Mouse (Mus musculus): ENCODE data around the gene Cyct.

Gene Cyct

DNA sequence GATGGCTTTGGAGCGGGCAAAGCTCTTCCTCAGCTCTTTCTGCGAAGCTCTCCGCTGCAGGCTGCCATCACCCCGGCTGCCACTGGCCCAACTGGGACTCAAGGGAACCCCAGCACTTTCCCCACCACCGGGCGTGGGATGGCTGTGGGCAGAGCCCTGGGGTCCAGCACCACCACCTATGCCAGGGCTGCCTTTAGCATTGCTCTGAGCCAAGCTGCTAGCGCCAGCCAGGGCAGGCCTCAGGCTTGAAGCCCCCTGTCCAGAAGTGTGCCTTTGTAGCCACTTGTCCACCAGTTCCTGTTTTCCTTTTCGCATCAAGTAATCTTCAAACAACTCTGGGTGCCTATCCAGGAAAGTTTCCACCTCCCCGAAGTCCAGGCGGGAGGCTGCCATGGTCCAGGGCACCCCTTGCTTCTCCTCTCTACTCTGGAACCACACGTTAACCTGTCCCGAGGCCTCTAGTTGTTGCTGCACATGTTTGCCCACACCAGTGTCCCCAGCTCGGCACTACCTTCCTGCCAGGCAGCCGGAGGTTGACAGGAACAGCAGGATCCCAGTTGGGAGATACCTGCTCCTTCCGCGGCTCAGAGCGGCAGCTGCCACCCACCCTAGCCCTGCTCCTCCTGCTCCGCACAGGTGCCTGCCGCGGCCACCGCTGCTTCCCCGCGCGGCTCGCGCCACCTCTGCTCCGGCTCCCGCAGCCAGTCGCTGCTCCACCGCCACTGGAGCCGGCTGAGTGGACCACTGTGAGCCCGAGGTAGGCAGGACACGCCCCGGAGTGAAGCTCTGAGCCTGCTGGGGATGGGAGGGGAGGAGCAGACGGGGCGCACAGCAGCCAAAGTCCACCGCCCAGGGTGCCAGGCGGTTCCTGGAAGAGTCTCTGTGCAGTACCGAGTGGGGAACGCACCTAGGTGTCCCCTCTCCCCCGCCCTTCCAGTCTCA, 21.8 kb downstream of the Cyct start, which contains the start of gene Pde11a:
Gene Pde11a, minus strand, starts transcription at position 560 of the 942 bp plus-strand sequence.
- no peak for DNase-seq (ENCODE audit: low spot score in 2 of 2)

DNA sequence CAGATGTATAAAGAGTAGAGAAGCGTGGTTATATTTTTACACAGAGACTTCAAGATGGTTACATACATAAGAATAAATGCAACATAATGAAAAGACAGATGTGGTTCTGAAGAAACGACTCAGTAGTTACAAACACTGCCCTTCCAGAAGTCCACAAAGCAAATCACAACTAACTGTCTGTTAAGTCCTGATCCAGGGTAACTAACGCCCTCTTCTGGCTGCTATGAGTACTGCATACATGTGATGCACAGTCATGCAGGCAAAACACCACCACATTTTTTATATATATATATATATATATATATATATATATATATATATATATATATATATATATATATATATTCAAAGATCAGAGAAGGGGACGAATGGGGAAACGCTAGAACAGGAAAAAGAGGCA, 25.7 kb downstream of the Cyct start:
- DNase-seq (ENCODE audit: low spot score in 2 of 2): no peak

DNA sequence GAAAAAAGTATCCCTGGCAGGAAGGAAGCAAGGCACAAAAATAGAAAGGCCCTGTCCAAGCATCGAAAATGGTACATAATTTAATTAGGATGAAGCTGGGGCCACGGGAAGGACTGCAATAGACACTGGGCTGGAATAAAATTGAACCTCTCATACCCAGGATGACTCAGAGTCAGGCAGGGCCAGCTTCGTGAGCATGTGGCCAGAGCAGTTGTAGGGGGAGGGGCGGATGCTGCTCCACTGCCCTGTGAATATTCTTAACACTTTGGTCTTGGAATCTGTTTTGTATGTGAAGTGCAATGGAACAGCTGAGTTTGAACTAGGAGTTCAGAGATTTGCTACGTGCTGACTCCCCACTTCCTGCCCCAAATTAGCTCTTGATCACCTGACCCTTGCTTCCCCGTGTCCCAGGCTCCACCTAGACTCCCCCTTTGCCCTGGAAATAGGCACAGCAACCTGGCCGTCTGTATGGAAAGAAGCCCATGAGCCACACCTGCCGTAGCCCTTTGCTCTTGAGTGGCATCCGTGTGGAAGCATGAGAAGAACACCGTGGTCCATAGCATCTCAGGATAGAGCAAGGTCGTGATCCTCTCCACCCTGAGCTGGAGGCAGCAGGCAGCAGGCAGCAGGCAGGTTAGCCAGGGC, 28.0 kb downstream of the Cyct start:
- no peak for DNase-seq (ENCODE audit: low spot score in 2 of 2)

DNA sequence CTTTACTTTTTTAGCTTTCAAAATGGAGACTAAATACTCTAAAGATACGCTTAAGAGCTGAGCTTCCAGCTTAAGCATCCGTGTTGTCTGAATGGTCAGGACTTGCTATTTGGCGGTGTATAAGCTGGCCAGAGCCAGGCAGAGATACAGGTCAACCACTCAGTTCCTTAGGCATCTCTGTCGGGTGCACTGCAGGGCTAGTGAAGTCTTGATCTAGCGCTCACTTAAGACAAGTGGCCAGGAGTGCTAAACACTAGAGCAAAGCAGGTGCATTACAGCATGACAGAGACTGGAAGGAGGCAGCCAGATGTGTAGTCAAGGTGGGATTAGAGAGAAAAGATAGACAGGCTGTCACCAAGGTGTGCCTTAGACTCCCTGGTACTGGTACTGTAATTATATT, 30.2 kb downstream of the Cyct start:
- no peak for DNase-seq (ENCODE audit: low spot score in 2 of 2)

DNA sequence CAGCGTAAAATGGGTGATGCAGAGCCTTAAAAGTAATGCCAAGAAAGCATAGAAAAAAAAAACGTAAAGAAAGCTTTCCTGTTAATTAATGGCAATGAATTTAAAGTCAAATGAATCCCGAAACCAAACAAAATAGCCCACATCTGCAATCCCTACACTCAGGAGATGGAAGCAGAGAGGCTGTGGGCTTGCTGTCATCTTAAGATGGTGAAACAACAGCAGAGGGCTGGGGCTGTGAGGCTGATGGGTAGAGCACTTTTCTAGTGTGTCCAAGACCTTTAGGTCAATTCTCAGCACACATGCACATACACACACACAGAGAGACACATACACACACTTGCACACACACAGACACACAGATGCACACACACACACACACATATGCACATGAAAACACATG, 34.1 kb downstream of the Cyct start:
- no peak for DNase-seq (ENCODE audit: low spot score in 2 of 2)

DNA sequence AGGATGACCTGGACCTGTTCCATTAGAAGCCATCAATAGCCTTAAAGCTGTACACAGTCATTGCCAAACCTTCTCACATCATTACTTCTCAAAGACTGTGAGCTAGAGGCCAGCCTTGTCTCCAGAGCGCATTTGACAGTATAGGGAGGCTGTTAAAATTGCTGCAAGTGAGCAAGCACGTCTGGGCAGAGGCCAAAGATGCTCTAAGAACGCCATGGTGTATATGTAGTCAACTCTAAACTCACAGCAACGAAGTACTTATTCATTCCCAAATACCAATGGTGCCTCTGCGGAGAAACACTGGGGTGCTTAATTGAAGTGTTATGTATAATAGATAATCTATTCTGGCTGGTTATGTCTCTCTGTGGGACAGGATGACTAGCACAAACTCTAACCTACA, 35.8 kb downstream of the Cyct start:
- no peak for DNase-seq (ENCODE audit: low spot score in 2 of 2)

DNA sequence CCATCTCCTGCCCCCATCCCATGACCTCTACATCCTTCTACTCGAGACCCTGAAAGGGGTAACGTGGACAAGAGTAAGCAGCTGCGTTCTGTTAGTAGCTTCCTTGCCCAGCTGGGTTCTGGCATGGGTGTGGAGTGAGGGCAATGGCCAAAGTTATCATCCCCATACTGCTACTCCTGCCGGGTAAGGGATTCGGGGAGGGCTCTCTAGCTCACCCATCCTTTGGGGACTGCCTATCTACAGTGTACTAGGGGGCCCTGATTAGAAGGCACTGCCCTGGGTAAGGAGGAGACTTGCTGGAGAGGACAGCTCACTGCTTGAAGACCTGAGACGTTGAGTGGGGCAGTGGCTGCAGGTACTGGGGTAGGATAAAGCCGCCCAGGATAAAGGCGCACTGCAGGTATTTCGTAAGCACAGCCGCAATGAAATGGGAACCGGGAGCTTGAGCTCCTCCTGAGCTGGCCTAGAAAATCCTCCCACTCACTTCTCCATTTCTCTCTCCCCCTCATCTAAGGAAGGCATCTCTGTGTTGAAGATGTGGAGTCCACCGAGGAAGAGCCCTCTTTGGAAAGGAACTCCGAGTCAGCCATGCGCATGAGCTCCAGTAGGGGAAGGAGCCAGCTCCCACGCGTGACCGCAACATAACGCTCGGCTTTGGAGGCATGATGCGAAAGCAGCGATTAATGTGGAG, 36.9 kb downstream of the Cyct start:
- DNase-seq (ENCODE audit: low spot score in 2 of 2): no peak

DNA sequence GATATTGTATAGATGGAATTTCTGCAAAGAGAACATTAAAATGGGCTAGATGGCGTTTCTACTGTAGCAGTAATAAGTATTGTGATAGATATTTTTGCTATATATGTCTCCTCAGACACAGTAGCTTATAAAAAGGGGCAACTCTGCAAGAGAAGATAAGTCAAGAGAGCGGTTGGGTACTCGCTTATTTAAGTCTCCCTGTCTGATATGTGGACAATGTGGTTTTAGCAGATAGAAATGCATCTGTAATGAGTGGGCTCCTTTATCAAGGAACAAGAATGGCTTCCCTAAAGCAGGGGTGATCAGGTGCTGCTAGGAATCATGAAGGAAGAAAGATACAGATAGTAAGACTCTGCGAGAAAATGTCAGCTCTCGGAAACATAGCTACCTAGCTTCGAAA, 39.9 kb downstream of the Cyct start:
- no peak for DNase-seq (ENCODE audit: low spot score in 2 of 2)

DNA sequence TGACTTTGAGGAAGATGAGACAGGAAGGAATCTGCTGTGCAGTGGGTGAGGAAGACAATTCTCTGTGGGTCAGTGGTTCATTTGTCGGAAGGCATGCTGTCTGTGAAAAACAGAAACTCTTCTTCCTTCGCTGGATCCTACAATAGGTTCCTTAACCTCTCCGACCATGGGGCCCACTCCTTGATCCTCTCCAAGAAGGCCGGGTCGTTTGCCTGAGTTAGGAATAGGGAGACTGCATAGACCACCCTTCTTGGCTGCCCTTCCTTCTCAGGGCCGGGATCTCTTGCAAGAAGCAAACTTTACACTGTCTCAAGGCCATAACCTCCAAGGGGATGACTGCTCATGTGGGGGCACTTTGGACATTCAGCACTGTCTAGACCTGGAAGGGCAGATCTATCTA, 41.0 kb downstream of the Cyct start:
- no peak for DNase-seq (ENCODE audit: low spot score in 2 of 2)
